Mouse (Mus musculus): ENCODE measurements around the gene Oxsm. TPM values are rescaled to one million over a fixed set of nuclear protein-coding genes. Genes with fewer than 3 reads are reported as not detected.

Gene Oxsm
- total RNA-seq, 2 experiments from 2014 or later = 9.7 to 11.8 TPM

Other genes starting within 250 kb of the Oxsm start
- gene Ngly1, start 528 bp downstream of the Oxsm start, total RNA-seq (2014; fragmentation: Nextera tagmentation) = 54.2 and 55.1 TPM in 2 replicates
- gene Ngly1, start 528 bp downstream of the Oxsm start, total RNA-seq (2017) = 47.7 and 57.5 TPM in 2 replicates
- gene Top2b, start 115.4 kb upstream of the Oxsm start, total RNA-seq (2014; fragmentation: Nextera tagmentation) = 104 and 164 TPM in 2 replicates
- 230 and 254 TPM in 2 replicates for gene Top2b, start 115.4 kb upstream of the Oxsm start, total RNA-seq (2017)